Mouse (Mus musculus): ENCODE data around the gene Lrba. TPM values are rescaled to one million over a fixed set of nuclear protein-coding genes. Genes with fewer than 3 reads are reported as not detected.

Gene Lrba
- polyA plus RNA-seq, 1 experiment from 2014 or later, result 2.2 TPM

GRCm38 (mm10) chr3:86786845-86787351 is 562.4 kb downstream of the Lrba start:
- no peak overlapping the region for H3K4me3 ChIP-seq (replicated peaks)
- H3K4me2 ChIP-seq, result no peak overlapping the region
- no peak for DNase-seq
- H3K36me3 ChIP-seq, result peaks cover 38% of the 10 kb centered on the region
- no peaks in the 10 kb centered on the region for H3K9me3 ChIP-seq (replicated peaks)
- ATAC-seq (ENCODE audit: low read depth), result no peak
- peaks cover 4% of the 10 kb centered on the region; the same call in 1 of the 2 replicates for H3K4me1 ChIP-seq (replicated peaks)
- H3K27me3 ChIP-seq, result no peaks in the 10 kb centered on the region
- no peak overlapping the region for H3K27ac ChIP-seq
- H3K9ac ChIP-seq, result no peak overlapping the region
- WGBS (ENCODE audit: insufficient replicate concordance), result 78% methylated on average over 11 of the region's 11 CpGs

GRCm38 (mm10) chr3:86787423-86788123 is 563.1 kb downstream of the Lrba start:
- no peak for DNase-seq
- no peaks in the 10 kb centered on the region for H3K27me3 ChIP-seq
- H3K9me3 ChIP-seq (replicated peaks), result no peaks in the 10 kb centered on the region
- H3K9ac ChIP-seq, result no peak overlapping the region
- peaks cover 4% of the 10 kb centered on the region; the same call in 1 of the 2 replicates for H3K4me1 ChIP-seq (replicated peaks)
- no peak overlapping the region for H3K27ac ChIP-seq
- H3K4me3 ChIP-seq (replicated peaks), result no peak overlapping the region
- 78% methylated on average over 10 of the region's 10 CpGs for WGBS (ENCODE audit: insufficient replicate concordance)
- 0 out of 2 replicates have a peak, but pooled peaks have one; percentile 18 for ATAC-seq (ENCODE audit: low read depth)
- no peak overlapping the region for H3K4me2 ChIP-seq
- H3K36me3 ChIP-seq, result peaks cover 41% of the 10 kb centered on the region

GRCm38 (mm10) chr3:86788711-86789110 is 564.2 kb downstream of the Lrba start:
- DNase-seq (peak; percentile 27), ATAC-seq (ENCODE audit: low read depth) (no peak)
- H3K4me1 ChIP-seq (replicated peaks), result peaks cover 7% of the 10 kb centered on the region
- H3K4me3 ChIP-seq (replicated peaks), result no peak overlapping the region
- H3K4me2 ChIP-seq, result no peak overlapping the region
- peaks cover 49% of the 10 kb centered on the region for H3K36me3 ChIP-seq
- H3K27me3 ChIP-seq, result no peaks in the 10 kb centered on the region
- H3K27ac ChIP-seq, result no peak overlapping the region
- no peak overlapping the region for H3K9ac ChIP-seq
- no peaks in the 10 kb centered on the region for H3K9me3 ChIP-seq (replicated peaks)
- WGBS (ENCODE audit: insufficient replicate concordance), result 46% methylated on average over 6 of the region's 6 CpGs

- H3K4me1 ChIP-seq (replicated peaks), result peaks cover 9% of the 10 kb centered on the region
- WGBS (ENCODE audit: insufficient replicate concordance), result 81% methylated on average over 5 of the region's 5 CpGs
Observed at GRCm38 (mm10) chr3:86789752-86790151, 565.3 kb downstream of the Lrba start.

GRCm38 (mm10) chr3:86793264-86793663 is 568.8 kb downstream of the Lrba start:
- Histone ChIP-seq H3K9ac (no peak overlapping the region), H3K36me3 (peaks cover 28% of the 10 kb centered on the region), H3K4me1 (replicated peaks) (peaks cover 34% of the 10 kb centered on the region), H3K9me3 (replicated peaks) (no peaks in the 10 kb centered on the region), H3K4me2 (no peak overlapping the region), H3K27me3 (no peaks in the 10 kb centered on the region), H3K4me3 (replicated peaks) (no peak overlapping the region), H3K27ac (no peak overlapping the region)
- ATAC-seq (ENCODE audit: low read depth), result no peak
- no peak for DNase-seq
- 61% methylated on average over 4 of the region's 4 CpGs for WGBS (ENCODE audit: insufficient replicate concordance)

More at GRCm38 (mm10) chr3:86789752-86790151, 565.3 kb downstream of the Lrba start:
- peaks cover 48% of the 10 kb centered on the region for H3K36me3 ChIP-seq
- H3K27ac ChIP-seq, result no peak overlapping the region
- DNase-seq, result no peak
- no peaks in the 10 kb centered on the region for H3K27me3 ChIP-seq
- no peak for ATAC-seq (ENCODE audit: low read depth)
- H3K4me2 ChIP-seq, result no peak overlapping the region
- H3K9ac ChIP-seq, result no peak overlapping the region
- H3K9me3 ChIP-seq (replicated peaks), result no peaks in the 10 kb centered on the region
- H3K4me3 ChIP-seq (replicated peaks), result no peak overlapping the region

- Histone ChIP-seq H3K27ac (no peak overlapping the region), H3K4me1 (replicated peaks) (peaks cover 38% of the 10 kb centered on the region), H3K9ac (no peak overlapping the region), H3K4me2 (no peak overlapping the region), H3K36me3 (peaks cover 25% of the 10 kb centered on the region), H3K9me3 (replicated peaks) (no peaks in the 10 kb centered on the region), H3K4me3 (replicated peaks) (no peak overlapping the region), H3K27me3 (no peaks in the 10 kb centered on the region)
- ATAC-seq (ENCODE audit: low read depth), result no peak
- WGBS (ENCODE audit: insufficient replicate concordance), result 66% methylated on average over 1 of the region's 1 CpGs
- no peak for DNase-seq
Observed at GRCm38 (mm10) chr3:86793720-86794191, 569.3 kb downstream of the Lrba start.

- H3K4me1 ChIP-seq (replicated peaks), result peaks cover 60% of the 10 kb centered on the region
Observed at GRCm38 (mm10) chr3:86796716-86797115, 572.2 kb downstream of the Lrba start.

GRCm38 (mm10) chr3:86797871-86798460 is 573.5 kb downstream of the Lrba start:
- H3K36me3 ChIP-seq, result peaks cover 4% of the 10 kb centered on the region
- H3K4me1 ChIP-seq (replicated peaks), result peaks cover 72% of the 10 kb centered on the region
- no peaks in the 10 kb centered on the region for H3K27me3 ChIP-seq
- H3K4me3 ChIP-seq (replicated peaks), result peak overlapping the region; percentile 64
- peak; percentile 21; the same call in 1 of the 2 replicates for ATAC-seq (ENCODE audit: low read depth)
- peak; percentile 31 for DNase-seq
- H3K9ac ChIP-seq, result peak overlapping the region; percentile 80
- H3K4me2 ChIP-seq, result peak overlapping the region; percentile 75
- 58% methylated on average over 13 of the region's 13 CpGs for WGBS (ENCODE audit: insufficient replicate concordance)
- no peaks in the 10 kb centered on the region for H3K9me3 ChIP-seq (replicated peaks)
- peak overlapping the region; percentile 92 for H3K27ac ChIP-seq

More at GRCm38 (mm10) chr3:86796716-86797115, 572.2 kb downstream of the Lrba start:
- peak overlapping the region; percentile 64 for H3K4me3 ChIP-seq (replicated peaks)
- no peaks in the 10 kb centered on the region for H3K9me3 ChIP-seq (replicated peaks)
- H3K27me3 ChIP-seq, result no peaks in the 10 kb centered on the region
- peaks cover 14% of the 10 kb centered on the region for H3K36me3 ChIP-seq
- peak; percentile 26 for DNase-seq
- WGBS (ENCODE audit: insufficient replicate concordance), result 31% methylated on average over 6 of the region's 6 CpGs
- H3K9ac ChIP-seq, result peak overlapping the region; percentile 31; the same call in 1 of the 2 replicates
- no peak for ATAC-seq (ENCODE audit: low read depth)
- H3K4me2 ChIP-seq, result peak overlapping the region; percentile 75
- H3K27ac ChIP-seq, result peak overlapping the region; percentile 92; the same call in 1 of the 2 replicates

- Histone ChIP-seq H3K36me3 (no peaks in the 10 kb centered on the region), H3K27ac (peak overlapping the region; percentile 93), H3K27me3 (no peaks in the 10 kb centered on the region), H3K4me3 (replicated peaks) (peak overlapping the region; percentile 64), H3K9ac (peak overlapping the region; percentile 80), H3K4me2 (peak overlapping the region; percentile 75), H3K4me1 (replicated peaks) (peaks cover 72% of the 10 kb centered on the region), H3K9me3 (replicated peaks) (no peaks in the 10 kb centered on the region)
- DNase-seq, result peak; percentile 89
- 17% methylated on average over 9 of the region's 9 CpGs for WGBS (ENCODE audit: insufficient replicate concordance)
- ATAC-seq (ENCODE audit: low read depth), result peak; percentile 98
Observed at GRCm38 (mm10) chr3:86799041-86799440, 574.6 kb downstream of the Lrba start.

GRCm38 (mm10) chr3:86800841-86801240 is 576.4 kb downstream of the Lrba start:
- H3K36me3 ChIP-seq, result no peaks in the 10 kb centered on the region
- no peaks in the 10 kb centered on the region for H3K27me3 ChIP-seq
- ATAC-seq (ENCODE audit: low read depth) (no peak), DNase-seq (no peak)
- no peaks in the 10 kb centered on the region for H3K9me3 ChIP-seq (replicated peaks)
- no peak overlapping the region for H3K4me3 ChIP-seq (replicated peaks)
- H3K4me1 ChIP-seq (replicated peaks), result peaks cover 70% of the 10 kb centered on the region
- H3K27ac ChIP-seq, result peak overlapping the region; percentile 72
- no peak overlapping the region; the same call in 1 of the 2 replicates for H3K9ac ChIP-seq
- H3K4me2 ChIP-seq, result no peak overlapping the region
- WGBS (ENCODE audit: insufficient replicate concordance), result 69% methylated on average over 8 of the region's 8 CpGs

GRCm38 (mm10) chr3:86802825-86803224 is 578.3 kb downstream of the Lrba start:
- H3K9ac ChIP-seq, result no peak overlapping the region
- 26% methylated on average over 8 of the region's 8 CpGs for WGBS (ENCODE audit: insufficient replicate concordance)
- H3K36me3 ChIP-seq, result no peaks in the 10 kb centered on the region
- ATAC-seq (ENCODE audit: low read depth), result no peak
- H3K27ac ChIP-seq, result peak overlapping the region; percentile 45; the same call in 1 of the 2 replicates
- no peak for DNase-seq
- peaks cover 52% of the 10 kb centered on the region for H3K4me1 ChIP-seq (replicated peaks)
- H3K4me3 ChIP-seq (replicated peaks), result no peak overlapping the region
- no peak overlapping the region for H3K4me2 ChIP-seq
- H3K9me3 ChIP-seq (replicated peaks), result no peaks in the 10 kb centered on the region
- H3K27me3 ChIP-seq, result no peaks in the 10 kb centered on the region

All from liver, embryonic 13.5 days (tissue).